Mouse (Mus musculus): ENCODE results near the gene Lyst.
A peak's percentile ranks its signal among the peaks of the same experiment; 100 is the strongest.

Gene Lyst

DNA sequence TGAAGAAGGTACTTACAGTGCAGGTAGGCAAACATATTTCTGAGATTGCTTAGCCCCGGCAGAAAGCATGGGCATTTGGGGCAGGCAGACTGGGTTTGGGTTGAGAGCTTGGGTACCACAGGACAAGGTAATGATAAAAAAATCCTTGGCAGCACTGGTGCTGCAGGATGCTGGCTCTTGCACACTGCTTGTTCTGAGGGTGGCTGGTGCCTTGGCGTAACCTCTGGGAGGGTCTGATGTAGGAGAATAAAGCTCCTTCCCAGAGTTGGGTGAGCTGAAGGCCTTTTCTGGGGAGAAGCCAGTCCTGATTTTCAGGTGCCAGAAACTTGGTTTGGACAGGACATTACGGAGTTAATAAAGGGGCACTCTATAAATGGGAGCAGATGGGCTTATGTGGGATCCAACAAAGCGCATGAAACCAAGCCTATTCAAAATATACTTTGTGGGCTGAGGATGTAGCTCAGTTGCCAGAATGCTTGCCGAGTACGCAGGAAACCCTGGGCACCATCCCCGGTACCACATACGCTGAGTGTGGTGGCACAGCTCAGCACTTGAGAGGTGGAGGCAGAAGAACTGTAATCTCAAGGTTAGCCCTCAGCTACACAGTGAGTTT is 15.8 kb upstream of the Lyst start:
- peak; percentile 78 for DNase-seq

DNA sequence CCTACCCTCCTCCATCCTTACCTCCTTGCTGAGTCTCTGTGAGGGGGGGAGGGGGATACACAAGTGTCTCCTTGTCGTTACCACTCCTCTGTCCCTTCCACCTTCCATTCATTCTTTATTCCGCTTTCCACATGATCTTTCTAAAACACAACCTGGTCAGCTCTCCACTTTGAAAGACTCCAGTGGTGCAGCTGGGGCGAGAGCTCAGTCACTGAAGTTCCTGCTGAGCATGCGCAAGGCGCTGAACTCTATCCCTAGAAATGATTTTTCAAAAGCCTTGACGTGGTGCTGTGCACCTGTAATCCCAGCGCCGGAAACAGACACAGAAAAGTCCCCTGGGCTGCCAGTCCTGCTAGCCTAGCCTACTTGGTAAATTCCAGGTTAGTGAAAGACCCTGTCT is 15.1 kb upstream of the Lyst start:
- DNase-seq, result no peak

DNA sequence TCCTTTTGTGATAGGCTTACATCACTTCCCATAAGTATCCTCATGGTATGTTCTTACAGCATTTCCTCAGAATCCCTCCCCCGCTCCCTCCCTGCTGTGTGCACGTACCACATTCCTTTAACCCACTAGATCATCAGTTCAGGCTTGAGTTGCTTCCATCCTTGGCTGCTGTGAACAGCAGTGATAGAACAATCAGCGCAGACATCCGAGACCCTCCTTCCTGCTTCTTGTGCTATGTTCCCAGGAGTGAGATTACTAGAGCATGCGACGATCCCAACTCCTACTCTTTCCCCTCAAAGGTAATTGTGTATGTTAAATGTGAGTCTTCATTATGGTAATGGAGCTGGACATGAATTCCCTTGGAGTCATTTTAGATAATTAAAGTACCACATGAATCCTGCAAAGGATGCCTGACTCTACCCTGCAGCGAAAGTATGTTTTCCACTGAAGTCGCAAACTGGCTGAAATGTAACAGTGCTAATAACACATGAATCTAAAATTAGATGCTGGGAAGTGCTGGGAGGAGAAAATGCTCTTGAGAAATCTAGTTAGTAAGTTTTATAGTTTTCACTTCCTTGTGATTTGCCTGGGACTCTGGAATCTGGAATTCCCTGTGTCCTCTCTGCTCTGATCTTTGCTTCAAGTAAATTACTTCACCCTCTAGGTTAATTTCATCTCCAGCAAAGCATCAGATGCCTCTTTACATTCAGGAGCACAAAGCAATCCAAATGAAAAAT is 13.6 kb upstream of the Lyst start:
- DNase-seq, result no peak

DNA sequence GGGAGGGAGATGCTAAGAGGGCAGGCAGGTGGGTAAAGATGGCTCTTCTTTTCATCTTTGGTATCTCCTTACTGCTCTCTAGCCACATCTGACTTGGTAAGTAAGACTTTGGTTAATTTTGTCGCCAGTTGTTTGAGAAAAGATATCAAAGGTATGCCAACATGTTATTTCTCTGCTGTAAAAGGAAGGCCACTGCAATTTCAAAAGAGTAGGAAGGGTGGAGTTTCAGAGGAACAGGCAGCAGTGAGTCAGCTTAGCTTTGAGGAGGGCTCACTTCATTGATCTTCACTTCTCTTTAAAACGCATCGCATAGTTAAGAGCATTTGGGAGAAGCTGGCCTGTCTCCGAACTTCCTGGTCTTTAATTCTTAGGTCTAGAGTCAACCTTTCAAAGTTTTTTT is 8.2 kb upstream of the Lyst start:
- DNase-seq, result no peak

DNA sequence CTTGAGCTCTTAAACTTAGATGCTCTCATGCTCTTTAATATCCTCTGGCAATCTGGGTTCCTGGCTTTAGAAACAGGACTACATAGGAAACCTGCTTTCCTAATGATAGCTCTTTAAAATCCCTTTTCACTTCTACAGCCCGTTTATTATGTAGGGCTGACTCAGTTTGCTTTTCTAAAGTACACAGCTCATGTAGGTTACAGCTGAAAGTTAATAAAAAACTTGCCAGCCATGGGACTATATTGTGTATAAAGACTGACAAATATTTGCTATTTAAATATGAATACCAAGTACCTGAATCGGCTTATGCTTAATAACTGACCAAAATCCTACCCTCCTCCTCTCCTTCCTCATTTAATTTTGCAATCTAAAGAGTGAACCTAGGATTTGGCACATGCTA is 6.7 kb upstream of the Lyst start:
- no peak for DNase-seq

DNA sequence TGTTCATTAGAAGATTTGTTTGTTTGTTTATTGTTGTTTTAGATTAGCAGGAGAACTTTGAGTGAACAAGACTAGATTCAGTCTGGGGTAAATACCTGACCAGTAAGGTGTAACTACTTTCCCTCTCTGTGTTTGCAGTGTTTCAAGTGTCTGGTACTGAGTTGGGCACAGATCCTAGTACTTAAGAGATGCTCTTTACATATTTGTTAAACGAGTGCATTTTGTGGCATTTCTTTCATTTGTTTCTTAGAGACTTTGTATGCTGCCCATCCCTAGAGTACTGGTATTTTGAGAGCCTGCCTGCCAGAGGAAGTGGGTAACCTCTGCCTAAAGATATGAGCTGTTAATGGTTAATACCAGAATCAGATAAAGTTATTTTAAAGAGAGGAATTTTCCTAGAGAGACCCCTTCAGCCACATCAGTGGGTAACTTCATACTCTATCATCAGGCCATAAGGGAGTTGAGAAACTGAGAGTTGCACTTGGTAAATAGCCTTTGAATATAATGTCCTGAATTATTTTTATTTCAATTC is 2.5 kb upstream of the Lyst start:
- no peak for DNase-seq

DNA sequence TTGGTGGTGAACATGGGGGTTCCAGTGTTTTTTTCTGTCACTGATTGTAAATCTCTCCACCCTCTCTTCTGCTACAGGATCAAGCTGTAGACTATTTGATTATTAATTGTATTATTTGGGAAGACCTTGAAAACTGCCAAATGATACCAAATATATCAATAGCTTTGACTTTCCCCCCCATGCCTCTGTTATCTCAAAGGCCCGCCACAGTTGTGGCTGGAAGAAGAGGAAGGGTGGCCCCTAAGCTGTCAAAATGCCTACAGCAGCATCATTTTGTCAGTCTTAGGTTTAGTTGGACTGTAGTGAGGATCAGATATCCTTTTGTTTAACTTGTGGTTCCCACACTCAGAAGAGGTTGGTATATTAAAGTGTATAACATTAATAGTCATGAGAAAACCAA is 1.7 kb upstream of the Lyst start:
- DNase-seq, result no peak

DNA sequence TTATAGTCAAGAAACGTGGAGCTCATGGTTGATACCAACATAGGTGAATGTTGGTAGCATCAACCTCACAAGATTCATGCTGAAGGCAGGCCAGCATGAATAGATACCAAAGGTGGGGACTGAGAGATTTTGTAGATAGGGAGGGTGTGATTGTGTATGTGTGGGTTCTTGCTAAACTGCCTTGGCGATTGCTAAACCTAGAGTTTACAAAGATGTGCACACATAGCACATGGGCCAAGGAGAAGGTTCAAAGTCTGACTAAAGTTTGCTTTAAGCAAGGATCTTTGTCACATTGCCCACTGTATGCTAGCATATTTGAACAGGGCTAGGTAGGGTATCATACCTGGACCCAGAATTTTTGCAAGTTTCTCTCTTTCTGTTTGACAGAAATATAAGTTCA is 1.2 kb upstream of the Lyst start:
- DNase-seq, result no peak

DNA sequence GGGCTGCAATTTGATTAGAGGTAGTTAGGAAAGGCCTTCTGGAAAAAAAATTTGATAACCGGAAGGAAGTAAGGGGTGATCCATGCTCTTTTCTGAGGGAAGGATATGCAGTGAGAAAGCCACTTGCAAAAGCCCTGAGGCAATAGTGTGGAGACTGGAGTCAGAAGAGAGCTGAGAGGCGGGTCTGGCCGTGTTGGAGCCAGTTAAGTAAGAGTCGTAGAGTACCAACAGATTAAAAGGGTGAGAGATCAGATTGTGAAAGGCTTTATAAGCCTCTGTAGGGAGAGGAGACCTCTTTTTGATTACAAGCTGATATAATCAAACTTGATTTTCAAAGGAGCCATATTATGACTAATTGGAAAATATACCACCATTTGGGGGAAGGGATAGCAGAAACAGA is 1.7 kb downstream of the Lyst start:
- no peak for DNase-seq

DNA sequence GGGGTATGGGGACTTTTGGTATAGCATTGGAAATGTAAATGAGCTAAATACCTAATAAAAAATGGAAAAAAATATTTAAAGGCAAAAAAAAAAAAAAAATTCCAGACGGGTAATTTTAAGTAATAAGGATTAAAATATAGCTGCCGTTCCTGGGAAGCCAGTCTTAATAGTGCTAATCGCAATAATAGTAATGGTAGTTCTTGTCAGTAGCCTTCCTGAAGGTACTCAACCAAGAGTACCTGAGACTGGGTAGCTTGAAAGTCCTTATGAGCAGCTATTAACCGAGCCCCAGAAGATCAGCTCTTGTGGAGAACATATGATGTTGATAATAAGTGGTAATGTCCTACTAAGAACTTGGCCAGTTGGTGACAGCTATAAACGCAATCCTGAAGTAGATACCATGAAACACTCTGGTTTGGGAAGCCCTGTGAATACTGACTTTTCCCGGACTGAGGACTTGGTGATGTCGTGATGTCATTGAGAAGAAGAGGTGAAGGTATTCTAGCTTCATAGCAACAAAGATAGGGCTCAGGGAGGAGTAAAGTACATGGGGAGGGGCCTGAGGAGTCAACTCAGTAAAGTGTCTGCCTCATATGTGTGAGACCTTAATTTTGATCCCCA is 6.3 kb downstream of the Lyst start:
- DNase-seq, result no peak

DNA sequence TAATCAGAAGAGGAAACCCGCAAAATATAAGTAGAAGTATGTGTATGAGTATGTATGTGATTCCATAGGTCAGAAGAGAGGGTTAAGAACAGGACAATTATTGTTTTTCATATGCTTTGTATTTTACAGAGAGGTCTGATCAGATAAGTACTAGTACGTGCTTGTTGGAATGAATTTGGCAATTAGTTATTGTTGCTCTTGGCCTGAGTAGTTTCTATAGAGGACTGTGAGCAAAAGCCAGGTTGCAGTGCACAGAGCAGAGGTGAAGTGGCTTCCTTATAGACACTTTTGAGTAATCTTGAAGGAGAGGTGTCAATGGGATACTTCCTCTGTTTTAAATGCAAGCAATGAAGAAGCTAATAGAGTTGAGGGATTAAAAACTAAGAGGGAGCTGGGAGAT is 7.7 kb downstream of the Lyst start:
- no peak for DNase-seq

DNA sequence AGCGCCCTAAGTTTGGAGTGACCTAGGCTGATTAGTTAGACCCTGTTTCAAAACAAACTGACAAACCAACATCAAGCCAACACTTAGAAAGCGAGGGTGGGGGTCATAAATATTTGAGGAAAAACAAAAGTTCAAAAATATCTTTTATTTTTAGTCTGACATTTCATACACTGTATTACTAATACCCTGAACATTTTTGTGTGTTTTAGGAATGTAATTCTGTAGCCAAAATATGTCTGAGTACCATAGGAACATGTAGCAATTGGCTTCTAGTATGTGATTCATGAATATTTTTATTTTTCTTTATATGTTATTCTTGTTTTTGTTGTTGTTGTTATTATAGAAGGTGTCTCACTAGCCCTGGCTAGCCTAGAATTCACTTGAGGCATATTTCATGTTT is 11.2 kb downstream of the Lyst start:
- no peak for DNase-seq

DNA sequence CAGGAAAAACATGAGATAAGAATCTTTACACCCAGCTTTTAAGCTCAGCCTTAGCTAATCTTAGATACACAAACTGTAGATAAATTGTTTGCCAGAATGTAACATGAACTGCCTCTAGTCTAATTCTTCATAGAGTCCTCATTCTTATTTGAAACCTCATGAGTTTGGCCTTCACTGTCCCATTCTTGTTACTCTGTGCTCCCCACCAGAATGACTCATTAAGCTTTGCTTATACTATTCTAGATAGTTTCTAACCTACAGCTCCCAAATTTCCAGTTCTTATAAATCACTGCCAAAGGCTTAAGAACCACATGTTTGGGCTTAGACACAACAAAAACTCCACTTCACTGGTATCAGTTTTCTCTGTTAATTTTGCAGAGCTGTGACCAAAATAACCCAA is 16.0 kb downstream of the Lyst start:
- DNase-seq, result no peak

DNA sequence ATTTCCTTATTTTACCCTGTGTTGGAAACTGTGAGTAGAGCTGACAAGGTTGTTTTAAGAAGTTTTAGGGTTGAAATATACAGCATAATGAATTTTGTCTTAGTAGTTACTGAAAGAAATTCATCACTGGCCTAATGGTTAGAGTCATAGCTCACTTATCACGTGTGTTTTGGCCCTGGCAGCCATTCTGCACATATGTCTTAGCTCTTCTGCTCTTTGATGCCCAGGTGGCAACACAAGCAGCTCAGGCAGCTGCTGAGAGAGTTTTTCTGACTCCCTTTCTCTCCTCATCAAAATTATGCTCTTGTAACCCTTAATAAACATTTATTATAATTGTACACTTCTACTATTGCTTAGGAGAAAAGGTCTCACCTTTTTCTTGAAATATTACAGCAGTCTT is 18.1 kb downstream of the Lyst start:
- DNase-seq, result no peak

DNA sequence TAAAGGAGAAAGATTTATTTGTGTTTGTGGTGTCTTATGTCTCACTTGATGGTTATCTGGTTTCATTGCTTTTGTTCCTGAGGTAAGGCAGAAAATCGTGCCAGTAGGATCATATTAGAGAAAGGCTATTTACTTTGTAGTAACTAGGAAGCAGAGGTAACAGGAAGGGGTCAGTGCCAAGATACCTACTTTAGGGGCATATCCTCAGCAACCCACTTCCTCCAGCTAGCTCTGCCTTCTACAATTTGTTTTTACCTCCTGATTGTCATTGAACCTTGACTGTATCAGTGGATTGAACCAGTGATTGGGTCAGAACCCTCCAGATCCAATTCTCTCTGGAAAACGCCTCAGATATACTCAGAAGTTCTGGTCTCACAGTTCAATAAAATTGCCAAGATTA is 19.5 kb downstream of the Lyst start:
- no peak for DNase-seq

DNA sequence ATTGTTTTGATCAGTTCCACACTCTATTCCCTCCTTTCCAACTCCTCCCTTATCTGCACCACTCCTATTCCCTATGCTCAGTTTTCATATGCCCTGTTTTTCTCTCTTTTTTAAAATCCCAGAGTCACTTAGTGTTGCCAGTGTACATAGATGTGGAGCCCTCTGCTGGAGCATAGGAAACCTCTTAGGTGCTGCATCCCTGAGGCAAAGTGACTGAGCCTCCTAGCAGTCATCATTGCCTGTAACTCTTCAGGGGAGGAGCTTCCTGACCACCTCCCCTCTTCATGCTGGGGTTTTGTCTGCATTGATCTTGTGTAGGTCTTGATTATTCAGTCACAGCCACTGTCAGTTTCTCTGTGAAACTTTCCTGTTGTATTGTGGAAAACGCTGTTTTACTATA is 22.7 kb downstream of the Lyst start:
- peak; percentile 22 for DNase-seq

DNA sequence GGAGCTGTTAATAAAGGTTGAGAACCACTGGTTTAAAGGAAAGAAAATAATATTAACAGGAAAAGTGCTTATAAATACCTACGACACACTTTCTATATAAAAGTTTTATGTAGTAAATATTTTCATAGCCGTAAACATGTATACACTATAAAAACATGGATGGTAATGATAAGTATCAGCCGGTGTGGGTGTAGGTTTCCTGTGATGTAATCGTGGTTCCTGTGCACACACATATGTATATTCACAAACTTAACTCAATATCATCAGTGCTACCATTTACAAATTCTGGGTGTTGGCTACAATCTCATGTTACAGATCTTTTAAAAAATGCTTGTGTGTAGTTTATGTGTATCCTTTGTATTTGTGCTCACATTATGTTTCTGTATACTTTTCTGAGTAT is 24.0 kb downstream of the Lyst start:
- no peak for DNase-seq

DNA sequence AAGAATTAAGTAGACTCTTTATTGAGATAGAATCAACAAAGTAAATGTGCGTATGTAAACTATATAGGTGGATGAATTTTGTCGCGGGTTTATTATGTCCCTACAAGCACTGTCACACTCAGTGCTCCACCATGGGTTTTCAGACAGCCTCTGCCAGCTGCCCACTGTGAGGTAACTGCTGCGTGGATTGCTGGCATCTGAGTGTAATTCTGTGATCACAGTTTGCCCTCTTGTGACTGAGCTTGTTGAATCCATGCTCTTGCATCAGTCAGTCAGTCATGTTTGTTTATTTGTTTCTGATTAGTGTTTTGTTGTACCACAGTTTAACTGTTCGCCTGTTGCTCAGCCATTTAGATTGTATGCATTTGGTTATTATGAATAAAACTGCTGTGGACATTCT is 31.3 kb downstream of the Lyst start:
- DNase-seq, result no peak

DNA sequence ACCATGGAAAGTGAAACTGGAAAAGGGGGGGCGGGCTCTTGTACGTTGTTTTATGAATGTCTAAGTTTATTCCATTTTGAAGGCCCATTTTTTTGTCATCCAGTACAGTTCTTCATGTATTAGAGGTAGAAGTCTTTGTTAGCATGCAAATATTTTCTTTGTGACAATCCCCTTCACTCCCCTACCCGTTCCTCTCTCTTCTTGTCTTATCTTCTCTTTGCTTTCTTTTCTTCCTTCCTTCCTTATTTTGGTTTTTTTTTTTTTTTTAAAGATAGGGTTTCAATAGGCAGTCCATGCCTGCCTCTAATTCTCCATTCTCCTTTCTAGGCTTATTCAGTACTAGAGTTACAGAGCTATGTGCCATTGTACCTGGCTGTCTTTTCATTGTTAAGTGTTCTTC is 32.4 kb downstream of the Lyst start:
- DNase-seq, result no peak

DNA sequence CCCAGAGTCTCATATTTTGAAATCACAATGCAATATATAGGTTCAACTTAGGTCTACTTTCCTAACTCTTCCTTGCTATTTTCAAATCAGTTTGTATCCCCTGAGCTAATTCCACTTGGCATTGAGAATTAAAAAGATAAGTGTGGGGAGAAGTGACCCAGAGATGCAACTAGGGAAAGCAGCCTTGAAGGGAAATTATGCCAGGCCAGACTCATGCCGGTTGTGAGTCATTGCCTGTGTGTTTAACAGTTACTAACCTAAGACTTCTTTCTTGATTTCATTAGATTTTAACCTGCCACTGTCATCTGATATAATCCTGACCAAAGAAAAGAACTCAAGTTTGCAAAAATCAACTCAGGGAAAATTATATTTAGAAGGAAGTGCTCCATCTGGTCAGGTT is 43.5 kb downstream of the Lyst start:
- DNase-seq, result no peak

DNA sequence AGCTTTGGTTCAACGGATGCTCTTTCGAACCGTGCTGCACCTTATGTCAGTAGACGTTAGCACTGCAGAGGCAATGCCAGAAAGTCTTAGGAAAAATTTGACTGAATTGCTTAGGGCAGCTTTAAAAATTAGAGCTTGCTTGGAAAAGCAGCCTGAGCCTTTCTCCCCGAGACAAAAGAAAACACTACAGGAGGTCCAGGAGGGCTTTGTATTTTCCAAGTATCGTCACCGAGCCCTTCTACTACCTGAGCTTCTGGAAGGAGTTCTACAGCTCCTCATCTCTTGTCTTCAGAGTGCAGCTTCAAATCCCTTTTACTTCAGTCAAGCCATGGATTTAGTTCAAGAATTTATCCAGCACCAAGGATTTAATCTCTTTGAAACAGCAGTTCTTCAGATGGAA is 44.5 kb downstream of the Lyst start:
- no peak for DNase-seq

DNA sequence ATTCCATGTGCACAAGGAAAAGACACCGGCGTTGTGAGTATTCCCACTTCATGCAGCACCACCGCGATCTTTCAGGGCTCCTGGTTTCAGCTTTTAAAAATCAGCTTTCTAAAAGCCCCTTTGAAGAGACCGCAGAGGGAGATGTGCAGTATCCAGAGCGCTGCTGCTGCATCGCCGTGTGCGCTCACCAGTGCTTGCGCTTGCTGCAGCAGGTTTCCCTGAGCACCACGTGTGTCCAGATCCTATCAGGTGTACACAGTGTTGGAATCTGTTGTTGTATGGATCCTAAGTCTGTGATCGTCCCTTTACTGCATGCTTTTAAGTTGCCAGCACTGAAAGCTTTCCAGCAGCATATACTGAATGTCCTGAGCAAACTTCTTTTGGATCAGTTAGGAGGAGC is 45.0 kb downstream of the Lyst start:
- no peak for DNase-seq

DNA sequence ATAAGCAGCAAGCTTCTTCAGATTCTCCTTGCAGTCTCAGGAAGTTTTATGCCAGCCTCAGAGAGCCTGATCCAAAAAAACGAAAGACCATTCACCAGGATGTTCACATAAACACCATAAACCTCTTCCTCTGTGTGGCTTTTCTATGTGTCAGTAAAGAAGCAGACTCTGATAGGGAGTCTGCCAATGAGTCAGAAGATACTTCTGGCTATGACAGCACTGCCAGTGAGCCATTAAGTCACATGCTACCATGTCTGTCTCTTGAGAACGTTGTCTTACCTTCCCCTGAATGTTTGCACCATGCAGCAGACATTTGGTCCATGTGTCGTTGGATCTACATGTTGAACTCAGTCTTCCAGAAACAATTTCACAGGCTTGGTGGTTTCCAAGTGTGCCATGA is 47.4 kb downstream of the Lyst start:
- no peak for DNase-seq

DNA sequence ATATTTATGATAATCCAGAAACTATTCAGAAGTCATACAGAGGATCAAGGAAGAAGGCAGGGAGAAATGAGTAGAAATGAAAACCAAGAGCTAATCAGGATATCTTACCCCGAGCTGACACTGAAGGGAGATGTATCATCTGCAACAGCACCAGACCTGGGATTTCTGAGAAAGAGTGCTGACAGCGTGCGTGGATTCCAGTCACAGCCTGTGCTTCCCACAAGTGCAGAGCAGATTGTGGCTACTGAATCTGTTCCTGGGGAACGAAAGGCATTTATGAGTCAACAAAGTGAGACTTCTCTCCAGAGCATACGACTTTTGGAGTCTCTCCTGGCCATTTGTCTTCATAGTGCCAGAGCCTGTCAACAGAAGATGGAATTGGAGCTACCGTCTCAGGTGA is 47.8 kb downstream of the Lyst start:
- DNase-seq, result peak; percentile 46

DNA sequence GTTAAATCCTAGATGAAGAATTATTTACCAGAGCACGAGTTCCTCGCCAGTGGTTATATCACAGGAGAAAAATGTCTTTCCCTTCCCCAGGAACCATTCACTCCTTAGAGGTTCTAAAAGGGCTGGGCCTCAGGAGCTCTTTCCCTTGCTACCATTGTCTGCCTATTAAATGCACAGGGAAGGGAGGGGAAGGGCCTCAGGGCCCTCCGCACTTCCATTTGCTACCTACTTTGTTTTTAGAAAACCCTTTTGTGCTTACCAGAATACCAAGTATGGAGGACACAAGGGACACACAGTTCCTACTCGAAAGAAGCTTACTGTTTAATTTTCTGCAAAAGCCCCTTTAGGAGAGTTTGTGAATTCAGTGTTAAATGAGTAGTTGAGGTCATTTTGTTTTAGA is 48.5 kb downstream of the Lyst start:
- DNase-seq, result no peak
